Mouse (Mus musculus) bone marrow, adult 2 months (tissue): Measurements from ENCODE around the gene Vti1a.

Source experiments
- CTCF ChIP-seq: fragments of 200-500 bp; IDR thresholded peaks from 2 replicates; pipeline ENCODE4 v1.5.1; 2011; ENCODE audit warnings: low read length, control low read depth; ENCODE audit not compliant: control insufficient read depth, insufficient read depth
- POLR2A ChIP-seq: fragments of 200-500 bp; IDR thresholded peaks from 2 replicates; pipeline ENCODE4 v1.6.1; 2011; ENCODE audit warnings: low read depth, mild to moderate bottlenecking, control low read depth, low read length, borderline replicate concordance; ENCODE audit not compliant: control insufficient read depth

DNA sequence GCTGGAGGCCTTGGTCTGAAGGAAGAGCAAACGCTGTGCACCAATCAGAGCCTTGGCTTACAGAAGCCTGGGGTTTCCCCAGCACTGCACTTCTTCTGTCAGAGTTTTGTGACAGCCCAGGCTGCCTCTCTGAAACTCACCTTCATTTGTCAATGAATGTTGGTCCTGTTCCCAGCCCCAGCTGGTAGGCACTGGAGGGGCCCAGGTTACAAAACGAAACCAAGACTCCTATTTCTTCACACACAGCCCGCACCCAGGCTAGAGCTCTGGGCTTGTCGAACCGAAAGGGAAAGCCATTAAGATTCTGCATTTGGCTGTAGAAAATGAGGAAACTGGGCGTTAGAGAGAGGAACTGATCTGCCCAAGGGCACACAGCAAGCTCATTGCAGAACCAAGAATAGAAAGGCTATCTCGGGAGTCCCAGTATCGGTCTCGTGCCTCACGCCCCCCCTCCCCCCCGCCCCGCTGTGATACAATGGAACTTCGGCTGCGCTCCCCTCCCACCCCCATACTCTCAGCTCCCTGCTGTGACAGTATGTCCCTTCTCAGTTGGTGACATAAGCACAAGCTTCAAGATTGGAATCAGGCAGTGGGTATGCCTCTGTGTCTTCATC is 327.3 kb downstream of the Vti1a start:
- TF ChIP-seq CTCF, result no peak
- no peak for TF ChIP-seq POLR2A
